Mouse (Mus musculus): ENCODE data around the gene Ercc4. TPM values are rescaled to one million over a fixed set of nuclear protein-coding genes. Genes with fewer than 3 reads are reported as not detected.

The Ercc4 gene
- total RNA-seq (2023), result 14.4 and 21.7 TPM in 2 replicates

DNA sequence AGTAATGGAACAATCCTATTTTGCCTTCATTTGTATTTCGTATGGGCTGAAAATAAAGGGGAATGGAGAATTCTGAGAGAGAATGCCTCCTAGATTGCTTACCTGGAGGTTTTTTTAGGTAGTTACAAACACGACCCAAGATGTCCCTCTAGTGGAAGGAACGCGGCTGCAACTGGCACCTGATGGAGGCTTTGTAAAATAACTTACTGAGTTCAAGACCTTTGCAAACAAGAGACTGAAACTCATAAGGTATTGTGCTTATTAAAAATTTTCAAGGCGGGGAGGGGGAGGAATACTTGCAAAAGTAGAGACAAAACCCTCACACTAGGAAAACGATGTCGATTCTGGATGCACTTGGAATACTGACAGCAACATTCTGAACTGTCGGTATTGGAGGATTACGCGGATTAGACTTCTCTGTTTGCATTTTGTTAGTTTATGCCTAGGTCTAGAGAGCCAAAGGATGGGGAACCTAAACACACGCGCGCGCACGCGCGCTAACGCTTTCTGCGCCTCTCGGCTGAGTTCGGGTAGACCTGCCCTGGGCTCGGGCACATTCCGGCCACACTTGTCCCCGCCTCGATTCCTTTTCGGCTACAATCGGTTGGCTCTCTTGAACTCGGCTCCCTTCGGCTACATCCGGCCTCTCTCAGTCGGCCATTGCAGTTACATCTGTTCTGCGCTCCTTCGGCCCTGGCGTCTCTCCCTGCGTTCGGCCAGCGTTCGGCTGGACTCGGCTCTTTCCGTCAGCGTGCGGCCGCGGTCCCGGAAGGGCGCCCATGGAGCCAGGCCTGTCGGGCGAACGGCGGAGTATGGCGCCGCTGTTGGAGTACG lies at the start of gene Ercc4:
Gene Ercc4 (plus strand): TSS at position 529 of the 834 bp plus-strand sequence.

Other genes starting within 250 kb of the Ercc4 start
- 9.2 and 9.5 TPM in 2 replicates for gene Mrtfb, start 146.8 kb downstream of the Ercc4 start, total RNA-seq (2023)